Mouse (Mus musculus): ENCODE results near the gene Chd3. TPM values are rescaled to one million over a fixed set of nuclear protein-coding genes. Genes with fewer than 3 reads are reported as not detected.

Gene Chd3
- polyA plus RNA-seq, 1 experiment from 2014 or later, result 91.9 TPM

DNA sequence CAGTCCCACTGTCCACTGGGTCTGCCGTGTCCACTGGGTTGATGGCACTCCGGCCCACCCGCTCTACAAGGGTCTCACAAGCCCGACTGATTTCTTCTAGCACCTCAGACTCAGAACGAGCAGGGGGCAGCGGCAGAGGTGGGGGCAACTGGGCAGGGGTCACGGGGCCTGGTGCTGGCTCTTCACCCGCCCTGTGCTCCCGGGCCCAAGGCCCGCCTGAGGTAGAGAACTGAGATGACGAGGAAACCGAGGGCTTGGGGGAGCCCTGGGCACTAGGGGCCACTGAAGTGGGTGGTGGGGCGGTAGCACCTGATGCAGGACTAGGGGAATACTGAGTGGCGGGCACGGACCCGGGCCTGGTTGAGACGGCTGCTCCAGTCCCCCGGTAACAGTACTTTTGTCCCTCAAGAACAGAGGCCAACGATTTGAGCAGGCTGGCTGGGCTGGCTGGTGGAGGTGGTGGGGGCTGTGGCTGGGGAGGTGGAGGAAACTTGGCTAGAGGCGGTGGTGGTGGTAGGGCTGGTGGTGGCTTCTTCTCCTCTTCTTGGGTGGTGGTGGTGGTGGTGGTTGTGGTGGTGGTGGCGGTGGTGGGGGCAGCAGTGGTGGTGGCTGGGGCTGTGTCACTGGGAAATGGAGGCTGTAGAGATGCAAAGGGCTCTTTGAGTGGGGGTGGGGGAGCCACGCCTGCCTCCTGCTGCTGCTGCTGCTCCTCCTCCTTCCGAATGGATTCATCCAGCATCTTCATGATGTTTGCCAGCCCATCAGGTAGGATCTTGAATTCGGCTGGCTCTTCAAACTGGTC, 35.6 kb upstream of the Chd3 start:
- Histone ChIP-seq H3K4me2 (replicated peaks) (no peak overlapping the region), H3K27me3 (peaks cover 13% of the 10 kb centered on the region), H3K9ac (replicated peaks) (no peak overlapping the region), H3K4me3 (replicated peaks) (no peak overlapping the region), H3K4me1 (replicated peaks) (peaks cover 35% of the 10 kb centered on the region), H3K36me3 (peaks cover 82% of the 10 kb centered on the region), H3K9me3 (no peaks in the 10 kb centered on the region), H3K27ac (no peak overlapping the region)
- no peak for ATAC-seq
- WGBS, result 92% methylated on average over 23 of the region's 24 CpGs

DNA sequence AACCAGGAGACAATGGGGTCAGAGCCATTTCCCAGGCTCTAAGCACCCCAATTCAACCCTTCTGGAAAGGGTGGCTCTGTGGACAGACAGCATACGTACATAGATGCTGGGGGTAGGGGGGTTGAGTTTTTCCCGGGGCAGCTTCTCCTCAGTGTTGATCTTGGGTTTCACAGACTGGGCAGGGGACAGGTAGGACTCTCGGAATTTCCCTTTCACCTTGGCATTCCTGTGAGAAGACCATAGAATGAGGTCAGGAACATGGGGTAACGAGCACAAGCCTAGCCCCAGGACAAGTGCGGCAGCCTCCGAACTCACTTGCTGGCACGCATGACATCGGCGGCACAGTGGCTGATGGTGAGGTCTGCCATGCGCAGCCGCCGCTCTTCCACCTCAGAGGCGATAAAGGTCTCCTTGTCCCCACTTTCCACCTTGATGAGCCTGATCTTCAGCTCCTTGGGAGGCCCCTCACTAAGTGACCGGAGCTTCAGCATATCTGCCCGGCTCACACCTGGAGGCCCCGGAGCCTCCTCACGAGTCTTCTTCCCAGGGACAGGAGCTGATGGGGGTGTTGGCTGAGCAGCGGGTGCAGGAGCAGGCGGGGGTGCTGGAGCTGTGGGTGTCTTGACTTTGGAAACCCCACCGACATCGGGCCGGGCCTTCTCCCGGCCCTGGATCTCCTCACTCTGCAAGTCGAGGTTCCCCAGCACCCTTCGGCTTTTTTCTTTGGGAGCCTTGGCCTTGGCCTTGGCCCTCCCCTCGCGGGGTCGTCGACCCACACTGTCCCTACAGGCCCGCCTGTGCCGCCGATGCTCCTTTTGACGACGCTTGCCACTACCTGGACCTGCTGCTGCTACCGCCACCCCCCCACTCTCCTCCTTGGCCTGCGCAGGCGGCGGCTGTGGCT, 34.7 kb upstream of the Chd3 start:
- H3K27ac ChIP-seq, result no peak overlapping the region
- WGBS, result 92% methylated on average over 38 of the region's 38 CpGs
- no peak overlapping the region for H3K4me3 ChIP-seq (replicated peaks)
- no peak for ATAC-seq
- no peak overlapping the region; the same call in 1 of the 2 replicates for H3K9ac ChIP-seq (replicated peaks)
- no peak overlapping the region for H3K4me2 ChIP-seq (replicated peaks)
- H3K36me3 ChIP-seq, result peaks cover 88% of the 10 kb centered on the region
- H3K4me1 ChIP-seq (replicated peaks), result peaks cover 34% of the 10 kb centered on the region
- peaks cover 16% of the 10 kb centered on the region for H3K27me3 ChIP-seq
- no peaks in the 10 kb centered on the region for H3K9me3 ChIP-seq

DNA sequence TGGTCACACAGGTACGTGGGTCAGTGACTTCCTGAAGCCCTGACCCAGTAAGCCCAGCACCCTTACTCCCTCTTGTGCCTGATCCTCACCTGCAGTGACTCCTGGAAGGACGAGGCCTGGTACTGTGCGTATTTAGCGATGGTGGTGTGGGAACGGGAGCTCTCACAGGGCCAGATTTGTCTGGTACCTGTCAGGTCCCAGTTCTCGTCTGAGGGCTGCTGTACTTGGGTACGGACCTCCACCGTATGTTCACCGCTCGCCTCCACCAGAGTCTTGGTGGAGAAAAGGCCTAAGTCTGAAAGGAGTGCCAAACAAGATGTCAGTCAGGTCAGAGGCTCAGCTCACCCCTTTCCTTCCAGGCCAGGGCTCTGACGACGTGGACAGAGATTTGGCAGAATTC, 32.8 kb upstream of the Chd3 start:
- 85% methylated on average over 12 of the region's 12 CpGs for WGBS
- Histone ChIP-seq H3K27me3 (peaks cover 18% of the 10 kb centered on the region), H3K4me2 (replicated peaks) (no peak overlapping the region), H3K4me1 (replicated peaks) (peaks cover 35% of the 10 kb centered on the region), H3K4me3 (replicated peaks) (no peak overlapping the region), H3K9me3 (no peaks in the 10 kb centered on the region), H3K36me3 (peaks cover 82% of the 10 kb centered on the region), H3K27ac (peak overlapping the region; percentile 35; the same call in 1 of the 2 replicates), H3K9ac (replicated peaks) (no peak overlapping the region)
- no peak for ATAC-seq

DNA sequence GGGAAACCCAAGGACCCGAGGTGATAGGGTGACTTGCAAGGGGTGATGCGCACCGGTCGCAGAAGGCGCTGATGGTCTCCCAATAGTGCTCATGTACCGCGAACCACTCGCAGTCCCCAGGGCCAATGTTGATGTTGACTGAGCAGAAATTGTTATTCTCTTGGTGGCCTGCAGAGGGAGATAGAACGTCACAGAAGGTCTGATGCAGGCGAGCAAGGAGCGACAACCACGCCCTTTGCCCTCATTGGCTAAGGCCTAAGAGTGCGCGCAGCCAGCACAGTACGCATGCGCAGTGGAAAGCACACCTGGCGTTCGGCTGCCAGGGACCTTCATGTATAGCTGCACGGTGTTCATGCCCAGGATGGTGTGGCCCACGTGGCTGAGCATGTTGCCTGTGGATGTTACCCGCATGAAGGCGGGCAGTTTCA, 32.0 kb upstream of the Chd3 start:
- 15% methylated on average over 22 of the region's 22 CpGs for WGBS
- H3K27ac ChIP-seq, result no peak overlapping the region
- H3K4me3 ChIP-seq (replicated peaks), result no peak overlapping the region
- H3K36me3 ChIP-seq, result peaks cover 74% of the 10 kb centered on the region
- H3K4me1 ChIP-seq (replicated peaks), result peaks cover 43% of the 10 kb centered on the region
- ATAC-seq, result peak; percentile 79
- H3K9me3 ChIP-seq, result no peaks in the 10 kb centered on the region
- no peak overlapping the region for H3K9ac ChIP-seq (replicated peaks)
- H3K4me2 ChIP-seq (replicated peaks), result no peak overlapping the region
- peaks cover 18% of the 10 kb centered on the region for H3K27me3 ChIP-seq

DNA sequence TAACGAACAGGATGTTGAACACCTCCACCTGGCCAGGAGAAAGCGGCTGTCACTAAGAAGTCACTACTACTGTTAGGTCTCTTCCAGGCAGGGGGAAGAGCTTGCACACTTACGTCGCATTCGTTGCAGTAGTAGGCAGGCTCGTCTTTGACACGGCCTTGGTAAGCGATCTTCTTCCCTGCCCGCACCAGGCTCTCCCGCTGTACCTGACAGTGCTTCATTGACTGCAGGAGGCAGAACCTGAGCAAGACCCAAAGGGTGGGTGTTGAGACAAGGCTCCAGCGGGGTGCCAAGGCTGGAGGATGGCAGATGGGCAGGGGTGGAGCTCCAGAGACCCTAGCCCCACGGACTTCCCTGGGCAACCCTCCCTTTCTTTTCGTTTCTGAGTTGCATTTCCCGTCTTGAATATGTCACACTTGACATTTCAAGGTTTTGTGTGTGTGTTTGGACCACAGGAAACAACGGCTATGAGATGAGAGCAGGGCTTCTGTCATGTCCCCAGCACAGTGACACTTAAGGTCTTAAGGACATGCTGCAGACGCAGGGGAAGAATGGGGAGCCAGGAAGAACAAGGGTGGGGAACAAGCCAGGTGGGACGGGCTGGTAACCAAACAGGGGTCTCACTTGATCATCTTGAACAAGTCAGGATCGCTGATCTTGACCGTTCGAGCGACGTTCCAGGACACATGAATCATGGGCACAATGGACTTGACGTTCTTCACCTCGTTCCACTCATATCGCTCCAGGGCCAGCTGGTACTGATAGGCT, 31.1 kb upstream of the Chd3 start:
- Histone ChIP-seq H3K4me3 (replicated peaks) (no peak overlapping the region), H3K4me1 (replicated peaks) (peaks cover 44% of the 10 kb centered on the region), H3K4me2 (replicated peaks) (no peak overlapping the region), H3K27me3 (peaks cover 18% of the 10 kb centered on the region), H3K9me3 (no peaks in the 10 kb centered on the region), H3K36me3 (peaks cover 64% of the 10 kb centered on the region), H3K9ac (replicated peaks) (no peak overlapping the region; the same call in 1 of the 2 replicates), H3K27ac (no peak overlapping the region)
- WGBS, result 78% methylated on average over 25 of the region's 25 CpGs
- ATAC-seq, result no peak

DNA sequence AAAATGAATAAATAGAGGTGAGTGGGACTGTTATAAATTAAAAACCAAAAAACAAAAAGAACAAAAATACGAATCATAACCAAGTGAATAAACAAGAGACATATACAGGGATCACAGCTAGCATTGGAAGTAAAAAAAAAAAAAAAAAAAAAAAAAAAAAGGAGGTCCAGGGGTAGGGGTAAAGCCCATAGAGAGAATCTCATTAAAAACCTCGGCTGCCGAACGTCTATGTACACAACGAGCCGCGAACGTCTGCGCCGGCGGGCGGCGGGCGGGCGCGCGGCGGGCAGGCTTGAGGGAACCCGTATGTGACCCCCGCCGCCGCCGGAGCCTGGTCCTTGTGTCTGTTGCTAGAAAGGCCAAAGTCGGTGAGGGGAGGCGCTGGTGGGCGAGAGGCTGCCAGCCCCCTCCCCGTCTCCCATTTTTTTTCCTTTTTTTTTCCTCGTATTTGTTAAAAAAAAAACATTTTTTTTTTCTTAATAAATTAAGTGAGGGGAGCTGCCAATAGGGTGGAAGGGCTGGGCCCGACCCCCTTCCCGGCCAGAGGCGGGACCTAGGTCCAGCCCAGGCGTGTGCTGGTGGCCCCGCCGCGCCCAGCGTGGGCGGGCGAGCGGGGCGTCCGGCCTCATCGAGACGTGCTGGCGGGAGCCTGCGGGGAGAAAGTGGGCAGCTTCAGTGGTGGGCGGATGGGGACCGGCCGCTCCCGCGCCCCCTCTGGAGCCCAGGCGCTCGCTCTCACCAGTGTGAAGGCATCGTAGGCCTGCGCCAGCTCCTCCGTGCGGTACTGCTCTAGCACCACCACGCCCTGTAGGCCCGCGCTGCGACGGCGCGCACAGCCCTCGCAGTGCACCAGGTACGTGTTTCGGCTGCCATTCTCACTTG, 30.2 kb upstream of the Chd3 start:
- Histone ChIP-seq H3K36me3 (peaks cover 56% of the 10 kb centered on the region), H3K4me2 (replicated peaks) (peak overlapping the region; percentile 19; the same call in 1 of the 2 replicates), H3K4me3 (replicated peaks) (no peak overlapping the region), H3K27me3 (peaks cover 18% of the 10 kb centered on the region), H3K4me1 (replicated peaks) (peaks cover 47% of the 10 kb centered on the region), H3K9ac (replicated peaks) (peak overlapping the region; percentile 51), H3K27ac (no peak overlapping the region), H3K9me3 (no peaks in the 10 kb centered on the region)
- 14% methylated on average over 66 of the region's 66 CpGs for WGBS
- ATAC-seq, result no peak

DNA sequence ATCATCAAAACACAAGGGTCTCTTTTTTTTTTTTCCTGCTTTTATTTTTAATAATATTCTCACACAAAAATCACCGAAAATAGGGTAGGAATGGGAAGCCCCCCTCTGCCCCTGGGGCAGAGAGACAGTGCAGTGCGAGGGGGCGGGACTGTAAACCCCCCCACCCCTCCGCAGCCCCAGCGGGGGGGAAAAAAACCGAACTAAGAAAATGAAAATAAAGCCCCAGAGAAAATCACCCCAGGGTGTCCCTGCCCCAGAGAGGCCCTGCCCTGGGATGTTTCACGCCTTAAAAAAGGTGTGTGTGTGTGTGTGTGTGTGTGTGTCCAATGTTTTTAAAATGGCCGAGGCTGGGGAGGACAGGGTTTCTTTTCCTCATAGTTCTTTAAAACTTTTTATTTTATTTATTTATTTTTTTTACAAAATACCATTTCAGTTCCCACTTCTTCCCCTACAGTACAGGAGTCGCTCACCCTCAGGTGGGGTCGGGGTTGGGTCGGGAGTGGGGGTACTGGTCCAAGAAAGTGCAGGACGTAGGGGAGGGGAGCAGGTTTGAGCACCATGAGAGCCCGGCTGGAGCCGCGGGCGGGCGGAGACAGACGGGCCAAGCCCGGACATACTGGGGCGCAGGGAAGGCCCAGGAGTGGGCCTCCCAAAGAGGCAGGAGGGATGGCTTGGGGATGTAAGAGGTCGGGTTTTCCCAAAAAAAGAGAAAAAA, 29.4 kb upstream of the Chd3 start:
- H3K9me3 ChIP-seq, result no peaks in the 10 kb centered on the region
- peak overlapping the region; percentile 97; the same call in 1 of the 2 replicates for H3K27ac ChIP-seq
- H3K4me2 ChIP-seq (replicated peaks), result peak overlapping the region; percentile 85
- peaks cover 18% of the 10 kb centered on the region for H3K27me3 ChIP-seq
- peaks cover 51% of the 10 kb centered on the region for H3K4me1 ChIP-seq (replicated peaks)
- H3K36me3 ChIP-seq, result peaks cover 48% of the 10 kb centered on the region
- H3K4me3 ChIP-seq (replicated peaks), result no peak overlapping the region
- H3K9ac ChIP-seq (replicated peaks), result peak overlapping the region; percentile 58
- WGBS, result 14% methylated on average over 21 of the region's 21 CpGs
- ATAC-seq, result no peak

DNA sequence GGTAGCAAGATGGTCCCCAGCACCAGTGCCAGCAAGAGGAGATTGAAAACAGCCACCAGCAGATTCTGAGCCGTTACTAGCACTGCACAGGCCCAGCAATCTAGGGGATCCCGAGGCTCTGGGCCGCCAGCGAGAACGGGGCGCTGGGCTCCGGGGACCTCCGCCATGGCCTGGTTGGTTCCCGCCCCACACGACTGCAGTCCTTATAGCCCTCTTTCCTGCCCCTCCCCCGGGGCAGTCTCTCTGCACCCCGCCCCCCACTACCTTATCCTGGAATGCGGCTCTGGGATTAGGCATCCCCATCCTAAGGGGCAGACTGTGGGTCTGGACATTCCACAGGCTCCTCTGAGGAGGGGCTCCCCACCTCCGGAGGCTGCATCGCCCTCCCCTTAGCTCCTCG, 28.9 kb upstream of the Chd3 start, which contains the start of gene Tmem88:
Tmem88 (minus strand) TSS at position 176 of the 400 bp plus-strand sequence.
- Histone ChIP-seq H3K36me3 (peaks cover 42% of the 10 kb centered on the region), H3K27ac (peak within 1 kb of the TSS; percentile 97), H3K4me3 (replicated peaks) (peak within 1 kb of the TSS; percentile 67), H3K4me1 (replicated peaks) (peaks cover 51% of the 10 kb centered on the region), H3K4me2 (replicated peaks) (peak within 1 kb of the TSS; percentile 85), H3K27me3 (peaks cover 18% of the 10 kb centered on the region), H3K9ac (replicated peaks) (peak within 1 kb of the TSS; percentile 83), H3K9me3 (no peaks in the 10 kb centered on the region)
- WGBS, result 6% methylated on average over 16 of the region's 16 CpGs
- no peak for ATAC-seq

DNA sequence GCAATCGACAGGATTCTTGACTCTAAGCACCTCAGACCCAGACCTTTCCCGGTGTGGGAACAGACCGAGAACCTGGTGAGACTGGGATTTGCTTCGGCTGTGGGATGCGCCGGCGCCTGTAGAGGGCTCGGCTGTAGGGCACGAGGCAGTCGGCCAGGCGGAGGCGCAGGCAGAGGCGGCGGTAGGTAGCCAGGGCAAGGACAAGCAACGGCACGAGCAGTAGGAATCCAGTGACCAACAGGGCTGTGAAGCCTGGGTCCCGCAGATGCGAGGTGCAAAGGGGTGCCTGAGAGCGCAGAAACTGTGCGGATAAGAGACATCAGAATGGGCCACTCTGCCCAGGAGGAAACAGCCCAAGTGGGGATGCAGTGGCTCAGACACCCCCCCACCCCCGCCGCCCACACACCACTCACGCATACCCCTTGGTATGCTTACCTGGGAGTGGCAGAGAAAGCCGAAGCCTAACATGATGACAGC, 28.4 kb upstream of the Chd3 start:
- no peak for ATAC-seq
- WGBS, result 6% methylated on average over 24 of the region's 24 CpGs
- Histone ChIP-seq H3K9me3 (no peaks in the 10 kb centered on the region), H3K27ac (peak overlapping the region; percentile 97; the same call in 1 of the 2 replicates), H3K4me1 (replicated peaks) (peaks cover 51% of the 10 kb centered on the region), H3K36me3 (peaks cover 38% of the 10 kb centered on the region), H3K27me3 (peaks cover 18% of the 10 kb centered on the region), H3K9ac (replicated peaks) (peak overlapping the region; percentile 58), H3K4me2 (replicated peaks) (peak overlapping the region; percentile 85), H3K4me3 (replicated peaks) (peak overlapping the region; percentile 21)

DNA sequence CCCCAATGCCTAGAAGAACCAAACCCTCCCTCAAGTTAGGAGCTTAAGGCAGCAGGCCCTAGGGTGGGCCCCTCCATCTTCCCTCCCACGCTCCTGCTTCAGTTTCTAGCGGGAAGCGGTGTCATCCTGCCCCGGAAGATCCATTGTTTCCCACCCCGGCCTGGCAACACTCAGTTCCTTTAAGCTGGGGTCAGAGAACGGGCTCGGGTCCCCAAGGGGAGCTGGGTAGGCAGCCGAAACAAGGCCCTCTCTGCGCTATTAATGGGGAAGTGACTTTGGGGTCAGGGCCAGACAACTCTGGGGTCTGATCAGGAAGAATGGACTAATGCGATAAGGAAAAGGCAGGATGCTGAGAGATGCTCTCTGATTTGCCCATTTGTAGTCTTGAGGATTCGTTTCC, 27.6 kb upstream of the Chd3 start:
- H3K4me2 ChIP-seq (replicated peaks), result peak overlapping the region; percentile 85
- H3K9ac ChIP-seq (replicated peaks), result peak overlapping the region; percentile 83
- H3K4me1 ChIP-seq (replicated peaks), result peaks cover 51% of the 10 kb centered on the region
- H3K27ac ChIP-seq, result peak overlapping the region; percentile 97
- H3K9me3 ChIP-seq, result no peaks in the 10 kb centered on the region
- peak overlapping the region; percentile 67 for H3K4me3 ChIP-seq (replicated peaks)
- ATAC-seq, result no peak
- peaks cover 18% of the 10 kb centered on the region for H3K27me3 ChIP-seq
- WGBS, result 22% methylated on average over 11 of the region's 11 CpGs
- peaks cover 36% of the 10 kb centered on the region for H3K36me3 ChIP-seq
